Mouse (Mus musculus): ENCODE results near the gene Cdk4. TPM values are rescaled to one million over a fixed set of nuclear protein-coding genes. Genes with fewer than 3 reads are reported as not detected.

Cdk4 gene
- polyA plus RNA-seq, 1 experiment from 2014 or later, result 3,023 TPM

Other genes starting within 250 kb of the Cdk4 start
- gene Atp23, start 162.2 kb upstream of the Cdk4 start, polyA plus RNA-seq (2016; fragmentation: Nextera tagmentation; extraction: Ambion mirVana), result 20.0 and 22.6 TPM in 2 replicates
- 46.2 and 49.3 TPM in 2 replicates for gene Ctdsp2, start 84.8 kb upstream of the Cdk4 start, polyA plus RNA-seq (2016; fragmentation: Nextera tagmentation; extraction: Ambion mirVana)
- 0.06 and 0.44 TPM in 2 replicates for gene Avil, start 62.8 kb upstream of the Cdk4 start, polyA plus RNA-seq (2016; fragmentation: Nextera tagmentation; extraction: Ambion mirVana)
- 103 and 106 TPM in 2 replicates for gene Tsfm, start 32.7 kb upstream of the Cdk4 start, polyA plus RNA-seq (2016; fragmentation: Nextera tagmentation; extraction: Ambion mirVana)
- 58.6 and 62.4 TPM in 2 replicates for gene Mettl1, start 22.1 kb upstream of the Cdk4 start, polyA plus RNA-seq (2016; fragmentation: Nextera tagmentation; extraction: Ambion mirVana)
- 0.27 and 0.29 TPM in 2 replicates for gene Eef1akmt3, start 22.0 kb upstream of the Cdk4 start, polyA plus RNA-seq (2016; fragmentation: Nextera tagmentation; extraction: Ambion mirVana)
- 0.14 TPM in 2 replicates for gene Cyp27b1, start 15.3 kb upstream of the Cdk4 start, polyA plus RNA-seq (2016; fragmentation: Nextera tagmentation; extraction: Ambion mirVana)
- 1.2 and 1.3 TPM in 2 replicates for gene March9, start 3.4 kb upstream of the Cdk4 start, polyA plus RNA-seq (2016; fragmentation: Nextera tagmentation; extraction: Ambion mirVana)
- 168 and 180 TPM in 2 replicates for gene Tspan31, start 6.7 kb downstream of the Cdk4 start, polyA plus RNA-seq (2016; fragmentation: Nextera tagmentation; extraction: Ambion mirVana)
- gene Agap2, start 11.8 kb downstream of the Cdk4 start, polyA plus RNA-seq (2016; fragmentation: Nextera tagmentation; extraction: Ambion mirVana), result 0.04 and 0.21 TPM in 2 replicates
- gene Os9, start 57.6 kb downstream of the Cdk4 start, polyA plus RNA-seq (2016; fragmentation: Nextera tagmentation; extraction: Ambion mirVana), result 59.7 and 60.1 TPM in 2 replicates
- gene B4galnt1, start 101.7 kb downstream of the Cdk4 start, polyA plus RNA-seq (2016; fragmentation: Nextera tagmentation; extraction: Ambion mirVana), result 3.0 and 3.8 TPM in 2 replicates
- 2.1 and 2.9 TPM in 2 replicates for gene Slc26a10, start 117.1 kb downstream of the Cdk4 start, polyA plus RNA-seq (2016; fragmentation: Nextera tagmentation; extraction: Ambion mirVana)
- gene Arhgef25, start 126.5 kb downstream of the Cdk4 start, polyA plus RNA-seq (2016; fragmentation: Nextera tagmentation; extraction: Ambion mirVana), result 26.9 and 29.6 TPM in 2 replicates
- 107 and 115 TPM in 2 replicates for gene Dtx3, start 132.2 kb downstream of the Cdk4 start, polyA plus RNA-seq (2016; fragmentation: Nextera tagmentation; extraction: Ambion mirVana)
- 25.3 and 25.9 TPM in 2 replicates for gene Pip4k2c, start 148.1 kb downstream of the Cdk4 start, polyA plus RNA-seq (2016; fragmentation: Nextera tagmentation; extraction: Ambion mirVana)
- 11.6 and 11.9 TPM in 2 replicates for gene Kif5a, start 199.8 kb downstream of the Cdk4 start, polyA plus RNA-seq (2016; fragmentation: Nextera tagmentation; extraction: Ambion mirVana)
- gene Dctn2, start 202.8 kb downstream of the Cdk4 start, polyA plus RNA-seq (2016; fragmentation: Nextera tagmentation; extraction: Ambion mirVana), result 187 and 197 TPM in 2 replicates
- gene Mbd6, start 225.5 kb downstream of the Cdk4 start, polyA plus RNA-seq (2016; fragmentation: Nextera tagmentation; extraction: Ambion mirVana), result 11.1 and 12.2 TPM in 2 replicates
- 160 and 175 TPM in 2 replicates for gene Mars, start 248.3 kb downstream of the Cdk4 start, polyA plus RNA-seq (2016; fragmentation: Nextera tagmentation; extraction: Ambion mirVana)